Mouse (Mus musculus): ENCODE measurements around the gene Spi1. TPM values are rescaled to one million over a fixed set of nuclear protein-coding genes. Genes with fewer than 3 reads are reported as not detected.

Spi1 gene
- polyA plus RNA-seq, 1 experiment from 2014 or later: 4.8 TPM

DNA sequence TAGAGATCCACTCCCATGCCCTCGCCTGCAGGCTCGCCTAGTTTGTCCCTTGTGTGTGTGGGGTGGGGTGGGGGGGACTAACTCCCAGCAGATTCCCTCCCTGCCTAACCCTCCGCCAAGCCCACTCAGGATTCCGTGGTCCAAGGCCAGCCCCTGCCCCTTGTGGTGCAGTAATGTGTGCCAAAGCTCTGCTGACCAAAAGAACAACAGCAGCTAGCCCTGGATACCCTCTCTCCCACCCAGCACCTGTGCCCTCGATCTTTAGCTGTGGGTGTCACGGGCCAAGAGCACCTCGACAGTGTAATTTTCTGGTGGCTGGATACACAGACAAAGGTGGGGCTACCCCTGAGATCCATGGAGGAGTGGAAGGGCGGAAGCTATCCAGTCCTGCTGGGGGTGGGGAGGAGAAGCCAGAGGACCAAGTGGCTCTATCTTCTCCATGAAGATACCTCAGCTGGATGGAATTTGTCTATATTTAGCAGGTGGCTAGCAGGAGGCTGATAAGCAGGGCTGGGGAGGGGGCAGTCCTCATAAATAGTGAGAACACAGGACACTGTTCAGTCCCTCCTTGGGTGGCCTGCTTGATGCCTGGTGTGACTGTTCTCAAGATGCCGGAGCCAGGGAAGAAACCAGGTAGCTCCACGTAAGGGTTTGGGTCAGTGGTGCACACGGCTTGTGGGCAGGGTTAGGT lies 35.5 kb downstream of the Spi1 start, which contains the start of gene Mybpc3:
TSS of gene Mybpc3 (plus strand) at position 560 of the 691 bp plus-strand sequence.
- Histone ChIP-seq H3K4me3 (ENCODE audit: control insufficient read depth in 1 of 2, insufficient read depth in 1 of 2, low read depth in 1 of 2, low read length in 2 of 2) (peak within 1 kb of the TSS; percentile 77 to 78), H3K27me3 (ENCODE audit: control insufficient read depth, insufficient read depth, low read length) (no peaks in the 10 kb centered on the region), H3K4me2 (ENCODE audit: low read length) (peak within 1 kb of the TSS; percentile 91), H3K9ac (ENCODE audit: low read length) (peak within 1 kb of the TSS; percentile 96), H3K4me1 (ENCODE audit: control insufficient read depth in 2 of 2, insufficient read depth in 2 of 2, low read length in 2 of 2) (peaks cover 25 to 45% of the 10 kb centered on the region in 2 experiments), H3K27ac (replicated peaks in 1 of 2; ENCODE audit: control insufficient read depth in 1 of 2, insufficient read depth in 1 of 2, low read depth in 2 of 2, low read length in 2 of 2) (peak within 1 kb of the TSS; percentile 96 to 99), H3K36me3 (ENCODE audit: control insufficient read depth, insufficient read depth, low read length) (peaks cover 38% of the 10 kb centered on the region), H3K9me3 (ENCODE audit: control insufficient read depth, low read length) (no peaks in the 10 kb centered on the region)
- peak; percentile 78 for ATAC-seq (ENCODE audit: insufficient number of reproducible peaks, insufficient read depth, low FRiP score, low read depth)
- 28% methylated on average over 11 of the region's 11 CpGs for WGBS

DNA sequence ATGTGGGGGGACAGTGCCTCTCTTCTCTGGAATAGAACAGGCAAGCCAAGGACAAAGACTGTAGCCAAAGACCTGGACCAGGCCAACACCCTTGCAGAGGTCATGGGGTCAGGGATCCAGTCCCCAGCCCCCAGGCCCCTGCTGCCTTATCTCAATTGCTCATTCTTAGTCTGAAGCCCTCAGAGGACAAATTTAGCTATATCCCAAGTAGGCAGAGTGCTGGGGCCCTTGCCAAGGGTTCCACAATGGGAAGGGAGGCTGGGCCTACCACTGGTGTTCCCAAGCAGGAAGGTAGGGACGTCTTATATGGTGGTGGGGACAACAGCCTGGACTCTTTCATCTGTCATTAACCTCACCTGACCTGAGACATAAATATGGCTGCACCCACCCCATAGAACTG lies 36.5 kb downstream of the Spi1 start:
- ATAC-seq (ENCODE audit: insufficient number of reproducible peaks, insufficient read depth, low FRiP score, low read depth): peak; percentile 71
- Histone ChIP-seq H3K27ac (replicated peaks in 1 of 2; ENCODE audit: control insufficient read depth in 1 of 2, insufficient read depth in 1 of 2, low read depth in 2 of 2, low read length in 2 of 2) (peak overlapping the region; percentile 96 to 99), H3K36me3 (ENCODE audit: control insufficient read depth, insufficient read depth, low read length) (peaks cover 48% of the 10 kb centered on the region), H3K4me1 (ENCODE audit: control insufficient read depth in 2 of 2, insufficient read depth in 2 of 2, low read length in 2 of 2) (peaks cover 23 to 46% of the 10 kb centered on the region in 2 experiments), H3K4me3 (ENCODE audit: control insufficient read depth in 1 of 2, insufficient read depth in 1 of 2, low read depth in 1 of 2, low read length in 2 of 2) (peak overlapping the region; percentile 77 to 78), H3K9ac (ENCODE audit: low read length) (peak overlapping the region; percentile 96), H3K27me3 (ENCODE audit: control insufficient read depth, insufficient read depth, low read length) (no peaks in the 10 kb centered on the region), H3K9me3 (ENCODE audit: control insufficient read depth, low read length) (no peaks in the 10 kb centered on the region), H3K4me2 (ENCODE audit: low read length) (peak overlapping the region; percentile 91)
- WGBS: 13% methylated on average over 1 of the region's 1 CpGs

GRCm38 (mm10) chr2:91119061-91119460 lies 36.9 kb downstream of the Spi1 start:
- H3K9ac ChIP-seq (ENCODE audit: low read length): peak overlapping the region; percentile 96
- peaks cover 25 to 51% of the 10 kb centered on the region in 2 experiments for H3K4me1 ChIP-seq (ENCODE audit: control insufficient read depth in 2 of 2, insufficient read depth in 2 of 2, low read length in 2 of 2)
- H3K36me3 ChIP-seq (ENCODE audit: control insufficient read depth, insufficient read depth, low read length): peaks cover 52% of the 10 kb centered on the region
- no peaks in the 10 kb centered on the region for H3K27me3 ChIP-seq (ENCODE audit: control insufficient read depth, insufficient read depth, low read length)
- H3K4me3 ChIP-seq (ENCODE audit: control insufficient read depth in 1 of 2, insufficient read depth in 1 of 2, low read depth in 1 of 2, low read length in 2 of 2): peak overlapping the region; percentile 77 to 78
- H3K27ac ChIP-seq (replicated peaks in 1 of 2; ENCODE audit: control insufficient read depth in 1 of 2, insufficient read depth in 1 of 2, low read depth in 2 of 2, low read length in 2 of 2): peak overlapping the region; percentile 96 to 99
- peak overlapping the region; percentile 91 for H3K4me2 ChIP-seq (ENCODE audit: low read length)
- ATAC-seq (ENCODE audit: insufficient number of reproducible peaks, insufficient read depth, low FRiP score, low read depth): no peak
- no peaks in the 10 kb centered on the region for H3K9me3 ChIP-seq (ENCODE audit: control insufficient read depth, low read length)
- WGBS: 45% methylated on average over 19 of the region's 19 CpGs

DNA sequence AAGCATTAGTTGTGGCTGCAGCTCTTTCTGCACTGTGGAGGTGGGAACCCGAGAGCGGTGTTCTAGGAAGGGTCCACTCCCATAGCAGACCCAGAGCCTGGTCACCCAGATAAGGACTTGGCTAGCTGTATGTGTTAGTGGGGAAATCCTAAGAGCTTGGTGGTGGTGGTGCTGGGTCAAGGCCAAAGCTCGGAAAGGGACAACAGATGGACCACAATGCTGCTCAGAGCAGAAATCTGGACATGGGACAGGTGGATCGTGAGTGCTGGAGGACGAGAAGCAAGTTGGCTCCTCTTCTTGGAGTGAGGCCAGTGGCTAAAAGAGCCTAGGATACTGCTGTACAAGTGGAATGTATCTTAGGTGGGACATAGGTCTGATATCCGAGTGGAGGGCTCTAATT lies 37.4 kb downstream of the Spi1 start:
- Histone ChIP-seq H3K27ac (replicated peaks in 1 of 2; ENCODE audit: control insufficient read depth in 1 of 2, insufficient read depth in 1 of 2, low read depth in 2 of 2, low read length in 2 of 2) (peak overlapping the region; percentile 96 to 99), H3K36me3 (ENCODE audit: control insufficient read depth, insufficient read depth, low read length) (peaks cover 57% of the 10 kb centered on the region), H3K9ac (ENCODE audit: low read length) (peak overlapping the region; percentile 96), H3K4me1 (ENCODE audit: control insufficient read depth in 2 of 2, insufficient read depth in 2 of 2, low read length in 2 of 2) (peaks cover 25 to 54% of the 10 kb centered on the region in 2 experiments), H3K4me2 (ENCODE audit: low read length) (peak overlapping the region; percentile 91), H3K9me3 (ENCODE audit: control insufficient read depth, low read length) (no peaks in the 10 kb centered on the region), H3K4me3 (ENCODE audit: control insufficient read depth in 1 of 2, insufficient read depth in 1 of 2, low read depth in 1 of 2, low read length in 2 of 2) (peak overlapping the region; percentile 77 to 78), H3K27me3 (ENCODE audit: control insufficient read depth, insufficient read depth, low read length) (no peaks in the 10 kb centered on the region)
- WGBS: 37% methylated on average over 6 of the region's 6 CpGs
- no peak for ATAC-seq (ENCODE audit: insufficient number of reproducible peaks, insufficient read depth, low FRiP score, low read depth)

- no peak for ATAC-seq (ENCODE audit: insufficient number of reproducible peaks, insufficient read depth, low FRiP score, low read depth)
- Histone ChIP-seq H3K4me3 (ENCODE audit: control insufficient read depth in 1 of 2, insufficient read depth in 1 of 2, low read depth in 1 of 2, low read length in 2 of 2) (peak overlapping the region; percentile 77 to 78), H3K4me1 (ENCODE audit: control insufficient read depth in 2 of 2, insufficient read depth in 2 of 2, low read length in 2 of 2) (peaks cover 26 to 61% of the 10 kb centered on the region in 2 experiments), H3K36me3 (ENCODE audit: control insufficient read depth, insufficient read depth, low read length) (peaks cover 64% of the 10 kb centered on the region), H3K27ac (replicated peaks in 1 of 2; ENCODE audit: control insufficient read depth in 1 of 2, insufficient read depth in 1 of 2, low read depth in 2 of 2, low read length in 2 of 2) (peak overlapping the region; percentile 96 to 99), H3K9ac (ENCODE audit: low read length) (peak overlapping the region; percentile 96), H3K9me3 (ENCODE audit: control insufficient read depth, low read length) (no peaks in the 10 kb centered on the region), H3K4me2 (ENCODE audit: low read length) (peak overlapping the region; percentile 91), H3K27me3 (ENCODE audit: control insufficient read depth, insufficient read depth, low read length) (no peaks in the 10 kb centered on the region)
- 20% methylated on average over 6 of the region's 6 CpGs for WGBS
Measured at GRCm38 (mm10) chr2:91120261-91120671, 38.1 kb downstream of the Spi1 start.

GRCm38 (mm10) chr2:91121011-91121410 lies 38.8 kb downstream of the Spi1 start:
- Histone ChIP-seq H3K27me3 (ENCODE audit: control insufficient read depth, insufficient read depth, low read length) (no peaks in the 10 kb centered on the region), H3K4me3 (ENCODE audit: control insufficient read depth in 1 of 2, insufficient read depth in 1 of 2, low read depth in 1 of 2, low read length in 2 of 2) (peak overlapping the region; percentile 77 to 78), H3K4me2 (ENCODE audit: low read length) (peak overlapping the region; percentile 91), H3K36me3 (ENCODE audit: control insufficient read depth, insufficient read depth, low read length) (peaks cover 71% of the 10 kb centered on the region), H3K9me3 (ENCODE audit: control insufficient read depth, low read length) (no peaks in the 10 kb centered on the region), H3K9ac (ENCODE audit: low read length) (peak overlapping the region; percentile 96), H3K27ac (replicated peaks in 1 of 2; ENCODE audit: control insufficient read depth in 1 of 2, insufficient read depth in 1 of 2, low read depth in 2 of 2, low read length in 2 of 2) (peak overlapping the region in 1 of 2 experiments; percentile 96; a peak in 3 of 4 replicates), H3K4me1 (ENCODE audit: control insufficient read depth in 2 of 2, insufficient read depth in 2 of 2, low read length in 2 of 2) (peaks cover 27 to 59% of the 10 kb centered on the region in 2 experiments)
- 34% methylated on average over 6 of the region's 6 CpGs for WGBS
- no peak for ATAC-seq (ENCODE audit: insufficient number of reproducible peaks, insufficient read depth, low FRiP score, low read depth)

DNA sequence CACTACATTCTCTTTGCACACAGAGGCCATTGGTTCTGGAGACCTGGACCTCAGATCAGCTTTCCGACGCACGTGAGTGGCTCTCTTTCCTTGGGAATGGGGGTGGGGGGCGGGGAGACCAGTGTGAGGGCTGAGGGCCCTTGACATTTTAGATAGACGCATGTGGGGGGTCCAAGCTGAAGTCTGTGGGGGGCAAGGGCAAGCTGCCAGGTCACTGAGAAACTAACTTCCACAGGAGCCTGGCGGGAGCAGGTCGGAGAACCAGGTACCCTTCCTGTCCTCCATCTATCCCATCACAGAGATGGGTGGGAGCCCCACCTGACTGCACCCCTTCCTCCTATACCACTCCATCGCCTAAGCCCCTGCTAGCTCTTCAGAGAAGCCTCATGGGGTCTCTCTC lies 39.3 kb downstream of the Spi1 start:
- Histone ChIP-seq H3K36me3 (ENCODE audit: control insufficient read depth, insufficient read depth, low read length) (peaks cover 76% of the 10 kb centered on the region), H3K27ac (replicated peaks in 1 of 2; ENCODE audit: control insufficient read depth in 1 of 2, insufficient read depth in 1 of 2, low read depth in 2 of 2, low read length in 2 of 2) (peak overlapping the region in 1 of 2 experiments; percentile 27; a peak in 2 of 4 replicates), H3K4me1 (ENCODE audit: control insufficient read depth in 2 of 2, insufficient read depth in 2 of 2, low read length in 2 of 2) (peaks cover 23 to 54% of the 10 kb centered on the region in 2 experiments), H3K4me3 (ENCODE audit: control insufficient read depth in 1 of 2, insufficient read depth in 1 of 2, low read depth in 1 of 2, low read length in 2 of 2) (peak overlapping the region; percentile 77 to 78), H3K9me3 (ENCODE audit: control insufficient read depth, low read length) (no peaks in the 10 kb centered on the region), H3K27me3 (ENCODE audit: control insufficient read depth, insufficient read depth, low read length) (no peaks in the 10 kb centered on the region), H3K4me2 (ENCODE audit: low read length) (peak overlapping the region; percentile 91), H3K9ac (ENCODE audit: low read length) (peak overlapping the region; percentile 96)
- no peak for ATAC-seq (ENCODE audit: insufficient number of reproducible peaks, insufficient read depth, low FRiP score, low read depth)
- WGBS: 30% methylated on average over 8 of the region's 8 CpGs
